Mouse (Mus musculus): ENCODE data around the gene Dnase1.
"Not testable (repeated sequence)": the region's sequence is repeated elsewhere in the genome, so short reads cannot be mapped to it uniquely, and the experiment has no call there.

Dnase1 gene

DNA sequence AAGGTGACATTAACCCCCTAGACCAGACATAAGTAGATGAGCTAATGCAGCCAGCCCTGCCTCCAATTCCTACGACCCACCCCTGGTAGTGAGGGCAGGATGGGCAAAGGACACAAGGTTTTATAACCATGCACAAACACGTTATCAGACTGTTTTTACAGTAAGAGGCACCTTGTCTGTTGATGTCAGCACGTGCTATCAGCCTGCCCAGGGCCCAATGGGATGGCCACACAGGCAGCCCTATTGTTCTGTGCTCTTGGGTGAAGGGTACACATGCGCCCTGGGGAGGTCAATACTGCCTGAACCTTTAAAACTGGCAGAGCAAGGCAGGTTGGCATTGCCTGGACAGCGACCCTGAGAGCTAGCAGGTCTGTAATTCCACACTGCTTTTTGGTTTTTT is at the start of gene Dnase1:
Gene Dnase1, plus strand, starts transcription at position 136 of the 400 bp plus-strand sequence.
- ATAC-seq (ENCODE audit: insufficient number of reproducible peaks, low FRiP score, low TSS enrichment) = no peak

GRCm38 (mm10) chr16:3988410-3988809 is 48.3 kb upstream of the Dnase1 start:
- ATAC-seq (ENCODE audit: insufficient number of reproducible peaks, low FRiP score, low TSS enrichment) = no peak

GRCm38 (mm10) chr16:4003489-4004398 is 33.0 kb upstream of the Dnase1 start, which contains the start of gene Slx4:
Gene Slx4, minus strand, starts transcription at chr16:4003770.
- peak; percentile 95 for ATAC-seq (ENCODE audit: insufficient number of reproducible peaks, low FRiP score, low TSS enrichment)

DNA sequence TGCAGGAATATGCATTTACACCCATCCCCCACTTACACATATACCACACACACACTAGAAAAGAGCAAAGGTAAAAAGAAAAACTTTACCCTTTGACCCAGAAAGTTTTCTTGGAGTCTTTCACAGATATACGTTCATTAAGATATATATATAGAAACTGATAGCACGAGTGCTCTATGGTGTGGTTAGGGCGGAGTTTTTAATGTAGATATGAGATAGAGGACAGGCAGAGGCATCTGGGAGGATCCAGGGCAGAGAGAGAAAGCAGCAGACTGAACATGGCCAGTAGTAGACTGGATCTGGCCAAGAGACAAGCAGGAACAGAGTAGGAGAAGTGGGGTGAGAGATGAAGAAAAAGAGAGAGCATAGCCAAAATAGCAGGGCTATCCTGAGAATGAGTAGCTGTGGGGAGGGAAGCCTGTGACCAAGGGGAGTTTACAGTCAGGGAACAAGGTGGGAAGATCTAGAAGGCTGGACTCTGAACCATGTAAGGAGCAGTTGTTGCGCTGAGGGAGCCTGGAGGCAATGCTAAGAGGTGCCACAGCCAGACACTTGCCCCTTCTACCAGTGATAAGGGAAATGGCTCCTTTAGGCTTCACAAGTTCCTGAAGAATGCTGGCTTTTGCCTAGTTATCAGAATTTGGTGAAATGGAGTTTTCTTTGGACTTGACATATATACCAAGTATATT is 23.7 kb upstream of the Dnase1 start:
- ATAC-seq (ENCODE audit: insufficient number of reproducible peaks, low FRiP score, low TSS enrichment) = no peak

- no peak for ATAC-seq (ENCODE audit: insufficient number of reproducible peaks, low FRiP score, low TSS enrichment)
These were observed 22.6 kb upstream of the Dnase1 start for GRCm38 (mm10) chr16:4014040-4014668.

DNA sequence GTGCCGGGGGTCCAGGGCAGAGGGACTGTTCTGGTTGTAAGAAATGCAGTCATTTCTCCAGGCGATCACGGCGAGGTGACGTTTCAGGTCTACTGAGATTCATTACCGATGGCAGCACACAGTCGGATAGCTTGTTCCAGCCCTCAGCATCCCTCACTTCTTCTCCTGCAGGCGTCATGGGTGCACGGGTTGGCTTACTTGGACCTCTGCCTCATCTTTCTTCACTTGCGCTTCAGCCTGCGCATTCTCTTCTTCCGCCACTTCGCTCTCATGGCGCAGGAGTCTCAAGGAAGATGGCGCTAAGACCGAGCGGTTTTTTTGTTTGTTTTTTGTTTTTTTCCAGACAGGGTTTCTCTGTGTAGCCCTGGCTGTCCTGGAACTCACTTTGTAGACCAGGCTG is 20.0 kb upstream of the Dnase1 start:
- ATAC-seq (ENCODE audit: insufficient number of reproducible peaks, low FRiP score, low TSS enrichment) = not testable (repeated sequence)

- not testable (repeated sequence) for ATAC-seq (ENCODE audit: insufficient number of reproducible peaks, low FRiP score, low TSS enrichment)
These were observed 19.3 kb upstream of the Dnase1 start for GRCm38 (mm10) chr16:4017466-4017865.

DNA sequence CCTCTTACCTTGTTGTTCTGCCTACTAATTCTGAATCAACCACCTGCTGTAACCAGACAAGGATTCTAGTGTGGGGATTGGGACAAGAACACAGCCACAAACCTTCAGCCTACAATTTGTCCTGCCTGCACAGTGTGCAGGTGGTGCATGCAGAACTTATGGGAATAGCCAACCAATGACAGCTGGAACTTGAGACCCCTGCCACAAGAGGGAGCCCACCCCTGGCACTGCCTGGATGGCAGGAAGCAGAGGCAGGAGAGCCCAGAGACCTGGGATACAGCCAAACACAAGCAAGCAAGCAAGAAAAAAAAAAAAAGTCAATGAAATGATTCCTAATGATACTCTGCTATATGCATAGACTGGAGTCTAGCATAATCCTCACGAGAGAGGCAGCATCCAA is 15.5 kb upstream of the Dnase1 start:
- no peak for ATAC-seq (ENCODE audit: insufficient number of reproducible peaks, low FRiP score, low TSS enrichment)

DNA sequence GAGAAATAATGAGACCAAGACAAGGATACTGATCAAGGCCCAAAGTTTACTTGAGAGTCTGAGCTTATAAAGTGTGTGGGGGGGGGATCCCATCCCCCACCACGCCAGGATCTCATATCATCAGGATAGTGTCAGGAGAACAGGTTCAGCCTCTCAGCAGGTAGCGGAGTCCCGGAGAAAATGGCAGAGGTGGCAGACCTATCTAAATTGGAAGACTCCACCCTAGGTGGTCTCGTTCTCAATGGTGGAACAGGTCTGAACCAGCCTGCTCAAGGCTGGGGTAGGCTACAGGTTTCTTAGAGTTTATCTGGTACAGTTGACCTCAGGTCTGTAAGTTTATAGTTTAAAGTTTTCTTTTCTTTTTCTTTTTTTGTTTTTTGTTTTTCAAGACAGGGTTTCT is 14.0 kb upstream of the Dnase1 start:
- no peak for ATAC-seq (ENCODE audit: insufficient number of reproducible peaks, low FRiP score, low TSS enrichment)

DNA sequence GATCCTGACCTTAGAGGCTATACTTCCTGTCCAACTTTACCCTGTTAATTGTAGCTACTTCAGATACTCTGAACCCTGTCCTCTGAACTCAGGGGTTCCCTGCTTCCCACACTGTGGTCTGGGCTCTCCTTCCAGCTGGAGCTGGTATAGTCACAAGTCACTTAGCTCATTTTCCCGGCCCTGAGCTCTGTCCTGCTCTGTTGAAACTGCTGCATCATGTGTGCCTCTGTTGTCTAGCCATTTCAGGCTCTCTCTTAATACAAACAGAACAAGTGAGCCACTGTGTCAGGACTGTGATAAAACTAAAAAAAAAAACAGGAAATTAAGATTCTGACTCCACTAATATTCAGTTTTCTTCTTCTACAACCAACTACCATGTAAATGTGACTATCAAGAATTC is 10.1 kb upstream of the Dnase1 start:
- ATAC-seq (ENCODE audit: insufficient number of reproducible peaks, low FRiP score, low TSS enrichment) = no peak

- no peak for ATAC-seq (ENCODE audit: insufficient number of reproducible peaks, low FRiP score, low TSS enrichment)
These were observed 9.5 kb upstream of the Dnase1 start for GRCm38 (mm10) chr16:4027211-4027610.

GRCm38 (mm10) chr16:4029371-4029841 is 7.3 kb upstream of the Dnase1 start:
- ATAC-seq (ENCODE audit: insufficient number of reproducible peaks, low FRiP score, low TSS enrichment) = no peak

- no peak for ATAC-seq (ENCODE audit: insufficient number of reproducible peaks, low FRiP score, low TSS enrichment)
These were observed 6.2 kb upstream of the Dnase1 start for GRCm38 (mm10) chr16:4030501-4030900.

DNA sequence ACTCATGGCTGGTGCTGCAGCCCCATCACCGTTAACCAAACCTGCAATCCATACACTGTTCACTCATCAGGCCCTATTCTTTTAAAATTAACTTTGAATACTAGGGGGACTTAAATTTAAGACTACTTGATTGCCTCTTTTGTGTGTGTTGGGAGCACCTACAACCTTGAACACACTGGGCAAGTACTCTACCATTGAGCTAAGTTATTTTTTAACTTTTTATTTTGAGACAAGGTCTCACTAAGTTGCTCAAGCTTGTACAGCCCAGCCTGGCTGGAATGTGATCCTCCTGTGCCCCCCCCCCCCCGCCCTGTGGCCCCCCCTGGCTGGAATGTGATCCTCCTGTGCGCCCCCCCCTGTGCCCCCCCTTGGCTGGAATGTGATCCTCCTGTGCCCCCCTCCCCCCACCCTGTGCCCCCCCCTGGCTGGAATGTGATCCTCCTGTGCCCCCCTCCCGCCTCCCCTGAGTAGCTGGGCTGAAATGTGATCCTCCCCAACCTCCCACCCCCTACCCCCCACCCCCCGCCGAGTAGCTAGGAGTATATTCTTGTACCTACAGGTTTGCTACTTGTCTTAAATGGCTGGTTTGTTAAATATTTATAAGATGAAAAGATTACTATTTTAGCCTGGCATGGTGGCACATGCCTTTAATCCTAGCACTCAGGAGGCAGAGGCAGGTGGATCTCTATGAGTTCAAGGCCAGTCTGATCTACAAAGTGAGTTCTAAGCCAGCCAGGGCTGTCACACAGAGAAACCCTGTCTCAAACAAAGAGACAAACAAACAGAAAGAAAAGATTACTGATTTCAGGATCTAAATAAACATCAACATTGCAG is 5.1 kb upstream of the Dnase1 start:
- ATAC-seq (ENCODE audit: insufficient number of reproducible peaks, low FRiP score, low TSS enrichment) = no peak

GRCm38 (mm10) chr16:4032341-4032748 is 4.4 kb upstream of the Dnase1 start:
- ATAC-seq (ENCODE audit: insufficient number of reproducible peaks, low FRiP score, low TSS enrichment) = no peak

- ATAC-seq (ENCODE audit: insufficient number of reproducible peaks, low FRiP score, low TSS enrichment) = no peak
These were observed 2.8 kb upstream of the Dnase1 start for GRCm38 (mm10) chr16:4033971-4034370.

- no peak for ATAC-seq (ENCODE audit: insufficient number of reproducible peaks, low FRiP score, low TSS enrichment)
These were observed 2.3 kb upstream of the Dnase1 start for GRCm38 (mm10) chr16:4034476-4034875.

DNA sequence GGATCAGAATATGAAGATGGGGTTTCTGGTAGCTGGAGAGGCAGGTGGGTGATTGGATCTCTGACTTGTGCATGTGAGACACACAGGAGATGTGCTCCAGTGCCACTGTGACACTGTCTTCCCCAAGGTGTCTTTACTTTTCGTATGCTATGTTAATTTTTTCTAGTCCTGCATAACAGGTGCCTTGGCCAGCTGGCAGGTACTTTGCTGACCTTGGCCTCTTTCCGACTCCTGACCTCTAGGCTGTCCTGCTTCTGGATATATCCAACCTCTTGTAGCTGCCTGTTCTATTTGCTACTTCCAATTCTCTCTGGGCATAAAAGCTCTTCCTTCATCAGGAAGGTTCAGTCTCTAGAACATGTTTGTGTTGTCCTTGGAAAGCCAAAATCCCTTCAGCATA is 1.2 kb upstream of the Dnase1 start:
- ATAC-seq (ENCODE audit: insufficient number of reproducible peaks, low FRiP score, low TSS enrichment) = no peak

DNA sequence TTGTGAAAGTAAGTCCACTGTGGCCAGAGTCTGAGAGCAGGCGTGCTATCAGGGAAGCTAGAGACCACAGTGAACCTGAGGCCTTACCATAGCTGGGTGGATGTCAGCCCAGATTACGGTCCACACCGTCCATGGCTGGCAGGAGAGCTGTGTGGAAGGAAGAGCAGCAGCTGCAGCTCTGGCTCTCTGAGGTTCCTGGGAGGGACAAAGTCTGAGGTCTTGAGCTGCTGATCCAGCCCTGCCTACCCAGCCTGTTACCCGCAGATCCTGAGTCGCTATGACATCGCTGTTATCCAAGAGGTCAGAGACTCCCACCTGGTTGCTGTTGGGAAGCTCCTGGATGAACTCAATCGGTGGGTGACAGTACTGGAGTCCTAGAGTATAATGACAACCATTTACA is 948 bp downstream of the Dnase1 start:
- ATAC-seq (ENCODE audit: insufficient number of reproducible peaks, low FRiP score, low TSS enrichment) = no peak

GRCm38 (mm10) chr16:4040206-4040605 is 3.5 kb downstream of the Dnase1 start:
- ATAC-seq (ENCODE audit: insufficient number of reproducible peaks, low FRiP score, low TSS enrichment) = no peak

All from cerebellum, adult (tissue).